ENCODE assay signal across 7 mouse cellular contexts in the genomic region with DNA sequence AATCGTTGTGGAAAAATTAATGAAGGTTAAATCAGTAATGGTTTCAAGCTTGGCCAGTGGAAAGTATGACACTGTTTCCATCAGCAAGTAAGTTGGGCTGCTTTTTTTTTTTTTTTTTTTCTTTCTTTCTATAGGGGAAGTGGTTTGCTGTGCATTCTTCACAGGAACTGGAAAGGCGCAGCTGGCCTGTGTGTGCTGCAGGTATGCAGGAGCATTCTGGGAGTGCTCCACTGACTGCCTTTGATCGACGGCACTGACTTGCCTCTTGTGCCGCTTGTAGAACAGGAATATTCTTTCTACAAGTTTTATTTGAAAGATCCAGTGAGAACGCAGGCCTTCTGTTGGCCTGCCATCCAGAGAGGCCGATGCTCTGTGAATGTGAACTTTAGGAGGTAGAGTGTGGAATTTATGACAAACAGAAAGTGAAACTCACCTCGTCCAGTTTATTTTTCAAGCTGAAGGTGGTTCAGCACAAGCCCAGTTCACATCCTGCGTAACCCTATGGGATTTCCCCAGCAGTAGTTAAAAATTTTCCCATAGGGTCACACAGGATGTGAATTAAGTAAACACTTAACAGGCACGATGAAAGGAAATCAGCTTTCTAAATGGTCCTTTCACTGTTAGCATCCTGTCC.
A peak's percentile ranks its signal among the peaks of the same experiment; 100 is the strongest.
DNase-seq lines count a peak whose midpoint lies in the region; ATAC-seq and TF ChIP-seq lines count a peak whose summit lies in the region.

No protein-coding gene starts in this region.

- no peaks in the 10 kb centered on the region for H3K27me3 ChIP-seq in kidney, embryonic 15.5 days
- no peaks in the 10 kb centered on the region for H3K27me3 ChIP-seq in myocyte (ENCODE audit: control insufficient read depth, insufficient read depth, insufficient read length)

- intact Hi-C loops in left cerebral cortex, postnatal 36 days (cut with DNase I) = no loop called here

- H3K36me3 ChIP-seq in kidney, embryonic 15.5 days = no peaks in the 10 kb centered on the region
- H3K36me3 ChIP-seq in myocyte (ENCODE audit: control insufficient read depth, insufficient read depth) = no peaks in the 10 kb centered on the region

- peak; percentile 86 for ATAC-seq in activated CD4-positive, CD25-positive, alpha-beta regulatory T cell, adult 4 months
- ATAC-seq in kidney, embryonic 15.5 days (replicated peaks; ENCODE audit: low FRiP score) = peak; percentile 35; the same call in 1 of the 2 replicates

- TF ChIP-seq POLR2A in myocyte (IDR thresholded peaks at IDR 0.05; ENCODE audit: insufficient read length, low read depth) = no peak

- H3ac ChIP-seq in myocyte (ENCODE audit: control insufficient read depth, insufficient read length) = no peak overlapping the region

- no peak overlapping the region for H3K9ac ChIP-seq in kidney, embryonic 15.5 days

- H3K4me3 ChIP-seq in kidney, embryonic 15.5 days (replicated peaks) = peak overlapping the region; percentile 23
- H3K4me3 ChIP-seq in myocyte = no peak overlapping the region

- peak overlapping the region; percentile 49 for H3K4me2 ChIP-seq in kidney, embryonic 15.5 days
- H3K4me2 ChIP-seq in myocyte (ENCODE audit: low read depth) = peak overlapping the region; percentile 75

- H3K27ac ChIP-seq in kidney, embryonic 15.5 days = peak overlapping the region; percentile 84

- DNase-seq in CD4-positive, CD25-positive, alpha-beta regulatory T cell, adult 2 months (ENCODE audit: low read depth, low spot score) = peak; percentile 88
- no peak for DNase-seq in left cerebral cortex, postnatal 36 days (ENCODE audit: low spot score in 2 of 2)
- no peak for DNase-seq in gastrocnemius, postnatal 10 days
- no peak for DNase-seq in cerebellum, postnatal 36 days

- 65% methylated on average over 10 of the region's 10 CpGs for WGBS in kidney, embryonic 15.5 days

- H3K9me3 ChIP-seq in kidney, embryonic 15.5 days (replicated peaks) = no peaks in the 10 kb centered on the region

- H3K79me2 ChIP-seq in myocyte (ENCODE audit: control insufficient read depth, insufficient read depth) = peaks cover 33% of the 10 kb centered on the region

- peaks cover 12% of the 10 kb centered on the region for H3K4me1 ChIP-seq in kidney, embryonic 15.5 days

TF ChIP-seq in myocyte, 11 proteins besides CTCF, POLR2A, EP300 and RAD21:
- no peak for TF ChIP-seq TCF3 (IDR thresholded peaks at IDR 0.05; ENCODE audit: insufficient read length, low read depth)
- TF ChIP-seq MYOD1 (IDR thresholded peaks at IDR 0.05; ENCODE audit: control insufficient read depth in 1 of 3, insufficient read length in 2 of 3, low read depth in 2 of 3) = no peak
- no peak for TF ChIP-seq POLR2AphosphoS2 (IDR thresholded peaks at IDR 0.05; ENCODE audit: insufficient read length, low read depth)
- TF ChIP-seq USF1 (IDR thresholded peaks at IDR 0.05; ENCODE audit: low read depth) = no peak
- no peak for TF ChIP-seq TCF12 (IDR thresholded peaks at IDR 0.05; ENCODE audit: insufficient read depth, poor library complexity, severe bottlenecking)
